Mouse (Mus musculus) liver, embryonic 14.5 days (tissue): ENCODE data around the gene Scn8a. TPM values are rescaled to one million over a fixed set of nuclear protein-coding genes. Genes with fewer than 3 reads are reported as not detected.

ENCODE experiments used
- ATAC-seq: fragments of 200-750 bp; cut with Nextera tagmentation; 2 replicates; pipeline ENCODE4 v1.8.0; 2017; ENCODE audit warnings: moderate number of reproducible peaks, mild to moderate bottlenecking, moderate library complexity; ENCODE audit not compliant: insufficient read depth
- DNase-seq, 3 experiments: peaks; one replicate each; pipeline ENCODE4 v3.0.0-alpha.2; 2012 to 2013; ENCODE audit warnings: low read depth in 3 of 3, low spot score in 3 of 3
- H3K27ac ChIP-seq: fragments of 300-500 bp; sonication (generic); 2 replicates; pipeline ENCODE4 v1.5.1; 2014; ENCODE audit warnings: moderate library complexity, mild to moderate bottlenecking, control low read depth, inconsistent platforms
- H3K27me3 ChIP-seq: fragments of 300-500 bp; sonication (generic); 2 replicates; pipeline ENCODE4 v1.6.1; 2014; ENCODE audit warnings: mild to moderate bottlenecking, low read length, moderate library complexity; ENCODE audit not compliant: control insufficient read depth, insufficient read depth
- H3K36me3 ChIP-seq: fragments of 300-500 bp; sonication (generic); replicated peaks from 2 replicates; pipeline ENCODE4 v1.6.1; 2014; ENCODE audit warnings: low read depth; ENCODE audit not compliant: control insufficient read depth, insufficient read depth
- H3K4me1 ChIP-seq, 2 experiments: fragments of 200-500 bp in 1 of 2; fragments of 300-500 bp in 1 of 2; sonication (generic) in 1 of 2; replicated peaks; 2 replicates each; pipeline ENCODE4 v1.6.1; 2012 to 2014; ENCODE audit warnings: antibody characterized with exemption in 1 of 2, inconsistent platforms in 1 of 2, low read length in 1 of 2; ENCODE audit not compliant: control insufficient read depth in 2 of 2, insufficient read depth in 2 of 2
- H3K4me2 ChIP-seq: fragments of 300-500 bp; sonication (generic); 2 replicates; pipeline ENCODE4 v1.6.1; 2014; ENCODE audit warnings: low read depth, mild to moderate bottlenecking, control low read depth, moderate library complexity
- H3K4me3 ChIP-seq, 2 experiments: fragments of 200-500 bp in 1 of 2; fragments of 300-500 bp in 1 of 2; sonication (generic) in 1 of 2; 2 replicates each; pipeline ENCODE4 v1.5.1; 2012 to 2014; ENCODE audit warnings: low read depth in 2 of 2, low read length in 2 of 2, mild to moderate bottlenecking in 2 of 2, control low read depth in 1 of 2, inconsistent platforms in 1 of 2, moderate library complexity in 1 of 2; ENCODE audit not compliant: insufficient read depth in 1 of 2
- H3K9ac ChIP-seq: fragments of 300-500 bp; sonication (generic); replicated peaks from 2 replicates; pipeline ENCODE4 v1.6.1; 2014; ENCODE audit warnings: mild to moderate bottlenecking, control low read depth, moderate library complexity
- H3K9me3 ChIP-seq: fragments of 300-500 bp; sonication (generic); 2 replicates; pipeline ENCODE4 v1.6.1; 2016; ENCODE audit warnings: low read length, mixed read lengths; ENCODE audit not compliant: control insufficient read depth
- CTCF ChIP-seq: IDR thresholded peaks from 2 replicates; pipeline ENCODE4 v1.5.1; 2016; ENCODE audit warnings: antibody characterized with exemption, low read depth, control low read depth
- EP300 ChIP-seq: IDR thresholded peaks from 2 replicates; pipeline ENCODE4 v1.6.1; 2016; ENCODE audit warnings: antibody characterized with exemption, low read depth
- WGBS: fragments of 180-500 bp; shearing (Covaris S2); extraction: QIAGEN DNeasy Blood & Tissue Kit; methylation state at CpG from one replicate; pipeline ENCODE4 v1.1.7; 2014; ENCODE audit not compliant: insufficient replicate concordance; 5-methylcytosine and 5-hydroxymethylcytosine counted together
- polyA plus RNA-seq, 2 experiments: library from polyadenylated mRNA; depleted of rRNA in 1 of 2; stranded (reverse) in 1 of 2; unstranded in 1 of 2; fragments of >200 nt; fragmentation: Nextera tagmentation in 1 of 2; extraction: Ambion mirVana in 1 of 2; gene quantifications; 2 replicates each; pipeline versions ENCODE4 v1.2.1 to v1.2.3; 2012 to 2014

The Scn8a gene
- polyA plus RNA-seq, 2 experiments = 0.13 to 0.41 TPM

GRCm38 (mm10) chr15:100896502-100896901 lies 26.8 kb downstream of the Scn8a start:
- Histone ChIP-seq H3K4me2 (no peak overlapping the region), H3K4me1 (no peaks in the 10 kb centered on the region), H3K9ac (no peak overlapping the region), H3K9me3 (no peaks in the 10 kb centered on the region), H3K4me3 (no peak overlapping the region), H3K36me3 (no peaks in the 10 kb centered on the region), H3K27ac (no peak overlapping the region), H3K27me3 (no peaks in the 10 kb centered on the region)
- TF ChIP-seq EP300 (no peak), CTCF (no peak)
- 91% methylated on average over 23 of the region's 23 CpGs for WGBS
- DNase-seq (no peak), ATAC-seq (no peak)

- DNase-seq (no peak), ATAC-seq (no peak)
- Histone ChIP-seq H3K27me3 (no peaks in the 10 kb centered on the region), H3K4me1 (no peaks in the 10 kb centered on the region), H3K27ac (no peak overlapping the region), H3K36me3 (no peaks in the 10 kb centered on the region), H3K9ac (no peak overlapping the region), H3K9me3 (no peaks in the 10 kb centered on the region), H3K4me2 (no peak overlapping the region), H3K4me3 (no peak overlapping the region)
- 55% methylated on average over 9 of the region's 9 CpGs for WGBS
- TF ChIP-seq CTCF (no peak), EP300 (no peak)
These were observed 34.2 kb downstream of the Scn8a start for GRCm38 (mm10) chr15:100903811-100904210.

GRCm38 (mm10) chr15:100905006-100905405 lies 35.3 kb downstream of the Scn8a start:
- Histone ChIP-seq H3K4me2 (no peak overlapping the region), H3K27ac (no peak overlapping the region), H3K36me3 (no peaks in the 10 kb centered on the region), H3K27me3 (no peaks in the 10 kb centered on the region), H3K4me1 (no peaks in the 10 kb centered on the region), H3K9me3 (no peaks in the 10 kb centered on the region), H3K4me3 (no peak overlapping the region), H3K9ac (no peak overlapping the region)
- ATAC-seq (no peak), DNase-seq (no peak)
- TF ChIP-seq CTCF (no peak), EP300 (no peak)
- WGBS = 1% methylated on average over 2 of the region's 2 CpGs

GRCm38 (mm10) chr15:100905751-100906150 lies 36.1 kb downstream of the Scn8a start:
- no peaks in the 10 kb centered on the region for H3K36me3 ChIP-seq
- TF ChIP-seq EP300 = no peak
- TF ChIP-seq CTCF = no peak
- no peak overlapping the region for H3K4me2 ChIP-seq
- no peak for DNase-seq
- H3K4me1 ChIP-seq = no peaks in the 10 kb centered on the region
- H3K27me3 ChIP-seq = no peaks in the 10 kb centered on the region
- no peak overlapping the region for H3K9ac ChIP-seq
- WGBS = 8% methylated on average over 8 of the region's 8 CpGs
- no peak for ATAC-seq
- no peak overlapping the region for H3K4me3 ChIP-seq
- no peak overlapping the region for H3K27ac ChIP-seq
- H3K9me3 ChIP-seq = no peaks in the 10 kb centered on the region

GRCm38 (mm10) chr15:100908817-100909216 lies 39.2 kb downstream of the Scn8a start:
- TF ChIP-seq CTCF = no peak
- TF ChIP-seq EP300 = no peak
- H3K9me3 ChIP-seq = no peaks in the 10 kb centered on the region

GRCm38 (mm10) chr15:100909734-100910163 lies 40.1 kb downstream of the Scn8a start:
- DNase-seq (no peak), ATAC-seq (no peak)
- H3K36me3 ChIP-seq = no peaks in the 10 kb centered on the region
- 54% methylated on average over 3 of the region's 3 CpGs for WGBS
- H3K9ac ChIP-seq = no peak overlapping the region
- H3K9me3 ChIP-seq = no peaks in the 10 kb centered on the region
- no peaks in the 10 kb centered on the region for H3K27me3 ChIP-seq
- TF ChIP-seq CTCF (no peak), EP300 (no peak)
- H3K27ac ChIP-seq = no peak overlapping the region
- H3K4me1 ChIP-seq = no peaks in the 10 kb centered on the region
- H3K4me2 ChIP-seq = no peak overlapping the region
- H3K4me3 ChIP-seq = no peak overlapping the region

More at GRCm38 (mm10) chr15:100908817-100909216, 39.2 kb downstream of the Scn8a start:
- Histone ChIP-seq H3K27ac (no peak overlapping the region), H3K36me3 (no peaks in the 10 kb centered on the region), H3K9ac (no peak overlapping the region), H3K4me3 (no peak overlapping the region), H3K27me3 (no peaks in the 10 kb centered on the region), H3K4me1 (no peaks in the 10 kb centered on the region), H3K4me2 (no peak overlapping the region)
- DNase-seq = no peak
- 41% methylated on average over 3 of the region's 3 CpGs for WGBS
- ATAC-seq = no peak
